Mouse (Mus musculus) left cerebral cortex, adult 9 months (tissue): ENCODE measurements around the gene Pkd1.

Experiments used
- DNase-seq, 2 experiments: peaks; one replicate each; pipeline ENCODE4 v3.0.0; 2022; ENCODE audit warnings: low spot score in 2 of 2

The Pkd1 gene

DNA sequence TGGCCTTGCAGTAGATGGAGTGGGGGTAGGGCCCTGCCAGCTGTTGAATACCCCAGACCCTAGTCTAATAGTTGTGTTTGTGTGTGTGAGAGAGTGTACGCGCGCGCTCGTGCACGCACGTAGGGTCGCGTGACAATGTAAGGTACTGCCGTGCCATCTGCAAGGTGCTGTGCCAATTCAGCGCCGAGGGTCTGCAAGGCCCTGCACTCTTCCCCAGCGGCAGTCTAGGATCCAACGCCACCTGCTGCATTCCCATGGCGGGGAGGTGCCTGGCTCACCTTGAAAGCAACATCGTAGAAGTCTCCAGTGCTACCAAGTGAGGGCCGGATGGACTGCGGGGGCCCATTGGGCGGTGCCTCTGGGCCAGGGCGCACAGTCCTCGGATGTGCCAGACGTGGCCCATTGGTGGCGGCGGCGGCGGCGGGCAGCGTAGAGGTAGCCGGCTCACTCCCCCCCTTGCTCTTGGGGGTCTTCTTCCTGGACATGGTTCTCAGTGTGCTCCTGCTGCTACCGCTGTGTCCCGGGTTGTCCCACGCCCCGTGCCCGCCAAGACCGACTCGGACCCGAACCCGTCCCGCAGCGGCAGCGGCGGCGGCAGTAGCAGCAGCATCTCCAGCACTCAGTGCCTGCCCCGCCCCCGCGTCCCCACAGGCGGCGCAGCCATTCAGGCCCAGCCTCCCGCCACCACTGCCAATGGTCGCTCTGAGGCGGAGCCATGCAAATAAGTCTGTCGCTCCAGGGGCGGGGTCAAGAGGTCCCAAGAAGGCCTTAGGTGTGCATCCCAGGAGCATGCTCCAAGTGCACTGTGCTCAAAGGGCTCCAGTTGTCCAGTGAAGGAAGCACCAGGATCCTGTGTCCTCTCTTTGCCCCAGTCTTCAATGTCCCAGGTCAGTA is 16.3 kb upstream of the Pkd1 start:
- DNase-seq = peak; percentile 83 to 93

DNA sequence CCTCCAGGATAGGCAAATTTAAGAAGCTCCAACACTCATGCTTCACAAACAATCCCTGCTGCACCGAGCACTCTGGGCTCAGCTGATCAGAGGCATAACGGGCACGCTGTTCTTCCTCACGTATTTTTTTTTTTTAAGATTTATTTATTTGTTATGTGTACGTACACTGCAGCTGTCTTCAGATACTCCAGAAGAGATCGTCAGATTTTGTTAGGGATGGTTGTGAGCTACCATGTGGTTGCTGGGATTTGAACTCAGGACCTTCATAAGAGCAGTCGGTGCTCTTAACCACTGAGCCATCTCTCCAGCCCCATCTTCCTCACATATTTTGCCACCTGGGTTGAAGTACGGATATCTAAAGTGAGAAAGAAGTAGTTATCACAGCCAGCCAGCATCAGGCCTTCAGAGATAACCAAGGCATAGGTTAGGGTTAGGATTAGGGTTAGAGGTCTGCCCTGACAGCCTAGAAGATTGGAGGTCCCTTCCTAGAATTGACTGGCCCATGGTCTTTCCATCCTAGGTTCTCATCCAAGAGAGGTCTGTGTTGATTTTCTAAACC is 15.4 kb upstream of the Pkd1 start, which contains the start of gene Rab26:
Gene Rab26, minus strand, starts transcription at position 51 of the 559 bp plus-strand sequence.
- no peak for DNase-seq

DNA sequence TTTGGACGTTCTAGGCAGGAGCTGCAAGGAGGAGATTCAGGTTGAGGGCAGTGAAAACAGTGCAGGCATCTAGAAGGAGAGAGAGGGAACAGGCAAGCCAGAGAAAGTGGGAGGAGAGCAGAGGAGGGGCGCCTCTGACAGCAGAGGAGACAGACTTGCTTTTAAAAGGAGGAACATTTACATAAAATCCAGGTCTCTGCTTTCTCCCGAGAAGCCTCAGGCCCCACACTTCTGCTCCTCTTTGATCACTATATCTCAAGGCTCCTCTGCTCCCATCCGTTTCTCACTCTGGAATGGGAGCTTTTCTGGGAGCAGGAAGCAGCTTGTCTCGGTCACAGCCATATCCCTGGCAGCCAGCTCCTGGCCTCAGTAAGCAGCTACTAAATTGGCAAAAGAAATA is 14.3 kb upstream of the Pkd1 start:
- DNase-seq = peak in 1 of 2 experiments; percentile 54

DNA sequence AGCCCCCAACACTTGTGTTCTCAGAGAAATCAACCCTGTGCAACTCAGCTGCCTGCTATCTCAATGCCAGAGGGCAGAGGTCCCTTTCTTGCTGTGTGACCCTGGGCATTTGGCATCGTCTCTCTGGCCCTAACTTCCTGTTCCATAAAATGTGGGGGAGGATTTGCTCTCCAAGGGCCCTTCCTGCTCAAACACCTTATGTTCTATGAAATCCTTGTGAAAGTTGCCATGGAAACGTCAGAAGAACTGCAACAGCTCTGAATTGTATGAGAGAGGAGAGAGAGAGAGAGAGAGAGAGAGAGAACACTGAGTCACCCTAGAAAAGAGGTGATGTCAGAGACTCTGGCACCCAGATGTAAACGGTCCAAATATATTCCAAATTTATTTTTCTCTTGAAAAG is 12.1 kb upstream of the Pkd1 start:
- no peak for DNase-seq

DNA sequence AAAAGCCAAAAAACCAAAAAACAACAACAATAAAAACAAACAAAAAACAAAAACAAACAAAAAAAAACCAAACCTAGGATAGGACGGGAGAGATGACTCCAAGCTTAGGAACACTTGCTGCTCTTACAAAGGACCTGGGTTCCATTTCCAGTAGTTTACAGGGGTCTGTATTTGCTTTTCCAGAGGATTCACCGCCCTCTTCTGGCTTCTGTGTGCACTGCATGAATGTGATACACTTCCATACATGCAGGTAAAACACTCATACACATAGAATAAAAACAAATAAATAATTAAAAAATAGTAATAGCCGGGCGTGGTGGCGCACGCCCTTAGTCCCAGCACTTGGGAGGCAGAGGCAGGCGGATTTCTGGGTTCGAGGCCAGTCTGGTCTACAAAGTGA is 10.7 kb upstream of the Pkd1 start:
- DNase-seq = peak in 1 of 2 experiments; percentile 67

DNA sequence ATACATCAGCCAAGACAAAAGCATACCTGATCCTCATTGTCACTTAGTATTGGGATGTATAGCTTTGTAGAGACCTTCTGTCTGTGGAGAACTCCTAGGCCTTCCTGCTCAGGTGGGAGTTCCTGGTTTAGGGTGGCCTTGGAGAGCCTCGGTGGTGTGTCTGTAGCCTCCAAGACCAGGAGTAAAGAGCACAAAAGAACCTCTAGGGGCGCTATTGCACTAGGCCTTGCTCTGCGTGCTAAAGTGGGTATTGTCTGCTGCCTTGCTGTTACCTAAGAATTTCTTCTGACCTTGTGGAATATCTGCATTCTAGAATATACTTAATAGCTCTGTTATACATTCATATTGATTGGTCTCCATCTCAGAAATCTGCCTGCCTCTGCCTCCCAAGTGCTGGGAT is 9.3 kb upstream of the Pkd1 start:
- no peak for DNase-seq

DNA sequence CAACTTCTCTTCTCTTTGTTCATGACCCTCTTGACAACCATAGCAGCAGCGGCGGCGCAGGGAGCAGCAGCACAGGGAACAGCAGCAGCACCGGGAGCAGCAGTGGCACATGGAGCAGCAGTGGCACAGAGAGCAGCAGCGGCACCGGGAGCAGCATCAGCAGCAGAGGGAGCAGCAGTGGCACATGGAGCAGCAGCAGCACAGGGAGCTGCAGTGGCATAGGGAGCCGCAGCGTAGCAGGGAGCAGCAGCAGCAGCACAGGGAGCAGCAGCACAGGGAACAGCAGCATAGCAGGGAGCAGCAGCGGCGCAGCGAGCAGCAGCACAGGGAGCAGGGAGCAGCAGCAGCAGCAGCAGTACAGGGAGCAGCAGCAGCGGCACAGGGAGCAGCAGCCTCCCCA is 5.0 kb upstream of the Pkd1 start:
- DNase-seq = no peak

DNA sequence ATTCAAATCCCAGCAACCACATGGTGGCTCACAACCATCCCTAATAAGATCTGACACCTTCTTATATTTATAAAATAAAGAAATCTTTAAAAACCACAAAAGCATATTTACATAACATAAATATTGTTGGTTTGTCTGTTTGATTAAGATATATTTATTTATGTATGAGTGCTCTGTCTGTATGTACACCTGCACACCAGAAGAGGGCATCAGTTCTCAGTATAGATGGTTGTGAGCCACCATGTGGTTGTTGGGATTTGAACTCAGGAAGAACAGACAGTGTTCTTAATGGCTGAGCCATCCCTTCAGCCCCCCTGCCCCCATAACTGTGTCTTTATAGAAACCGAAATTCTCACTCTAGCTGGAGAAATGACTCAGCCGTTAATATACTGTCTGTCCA is 4.4 kb upstream of the Pkd1 start:
- no peak for DNase-seq

DNA sequence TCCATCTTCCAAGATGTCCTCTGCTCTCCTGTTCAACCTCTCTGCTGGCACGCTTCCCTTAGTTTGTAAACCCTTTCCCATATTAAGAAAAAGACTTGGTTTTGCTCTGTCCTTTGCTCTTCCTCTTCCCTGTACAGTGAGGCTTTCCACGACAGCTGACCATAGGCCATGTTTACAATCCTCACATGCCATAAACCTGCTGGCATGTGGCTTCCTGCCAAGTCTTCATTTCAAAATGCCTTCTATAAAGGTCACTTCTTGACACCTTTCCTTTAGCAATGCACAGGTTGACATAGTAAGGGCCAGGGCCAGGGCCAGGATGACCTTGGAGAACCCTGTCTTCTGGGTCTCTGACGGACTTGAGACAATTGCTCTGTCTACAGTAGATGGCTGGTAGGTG is 3.4 kb upstream of the Pkd1 start:
- no peak for DNase-seq

DNA sequence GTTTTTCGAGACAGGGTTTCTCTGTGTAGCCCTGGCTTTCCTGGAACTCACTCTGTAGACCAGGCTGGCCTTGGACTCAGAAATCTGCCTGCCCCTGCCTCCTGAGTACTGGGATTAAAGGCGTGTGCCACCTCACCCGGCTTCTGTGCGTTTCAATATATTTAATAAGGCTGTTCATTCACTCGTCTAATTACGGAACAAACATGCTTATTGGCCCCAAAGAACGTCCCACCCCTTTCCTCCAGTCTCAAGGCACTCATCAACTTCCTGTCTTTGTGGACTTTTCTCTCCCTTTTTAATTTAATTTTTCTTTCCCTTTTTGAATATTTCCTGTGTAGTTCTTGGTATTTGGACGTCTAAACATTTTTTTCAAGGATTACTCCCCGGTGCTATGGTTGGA is 1.2 kb upstream of the Pkd1 start:
- no peak for DNase-seq

DNA sequence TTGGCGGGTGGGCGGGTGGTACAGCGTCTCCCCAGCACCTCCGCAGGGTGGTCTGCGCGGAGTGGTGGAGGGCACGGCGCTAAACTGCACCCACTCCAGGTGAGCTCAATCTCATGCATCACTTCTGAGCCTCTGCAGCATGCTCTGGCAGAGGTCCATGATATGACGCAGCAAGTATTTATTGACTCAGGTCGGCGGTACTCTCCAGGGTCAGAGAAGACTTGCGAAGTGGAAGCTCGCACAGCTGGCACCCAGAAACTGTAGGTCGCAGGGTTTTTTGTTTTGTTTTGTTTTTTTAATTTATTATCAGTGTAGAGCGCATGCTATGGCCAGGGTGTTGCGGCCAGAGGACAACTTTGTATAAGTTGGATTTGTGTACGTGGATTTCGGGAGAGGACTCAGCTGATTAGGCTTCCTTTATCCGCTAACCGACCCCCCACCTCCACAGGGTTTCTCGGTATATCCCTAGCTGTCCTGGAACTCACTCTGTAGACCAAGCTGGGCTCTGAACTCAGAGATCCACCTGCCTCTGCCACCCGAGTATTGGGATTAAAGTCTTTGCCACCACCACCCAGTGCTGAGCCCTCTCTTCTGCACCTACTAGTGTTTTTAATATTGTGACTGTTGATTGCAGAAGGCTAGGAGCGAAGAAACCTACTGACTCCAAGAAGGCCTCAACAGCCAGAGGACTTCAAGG is 565 bp upstream of the Pkd1 start:
- peak in 1 of 2 experiments; percentile 73 for DNase-seq

DNA sequence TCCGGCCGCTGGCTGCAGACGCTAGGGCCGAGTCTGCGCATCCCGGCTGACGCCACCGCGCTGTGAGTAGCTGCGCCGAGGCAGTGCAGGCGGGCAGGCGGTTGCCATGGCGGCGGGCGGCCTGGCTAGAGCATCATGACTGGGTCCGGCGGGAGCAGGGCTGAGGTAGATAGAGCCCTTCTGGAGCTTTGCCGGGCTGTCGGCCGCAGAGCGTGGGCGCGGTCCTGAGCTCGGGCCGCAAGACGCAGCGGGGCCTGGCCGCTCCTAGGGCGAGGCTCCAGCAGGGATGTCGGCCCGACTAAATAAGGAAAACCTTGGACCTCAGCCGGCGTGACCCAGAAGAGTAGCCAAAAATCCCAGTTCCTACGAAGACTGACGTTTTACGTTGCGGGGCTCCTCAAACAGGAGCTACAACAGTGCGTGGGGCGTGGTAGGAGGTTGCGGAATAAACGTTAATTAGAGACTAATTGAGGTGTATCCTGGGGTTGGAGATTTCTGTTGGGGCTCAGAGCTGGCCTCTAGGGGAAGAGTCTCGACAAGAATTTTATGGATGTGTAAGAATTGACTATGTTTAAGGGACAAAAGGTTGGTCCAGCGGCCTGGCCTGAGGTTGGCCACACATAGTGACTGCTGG is 899 bp downstream of the Pkd1 start:
- peak in 1 of 2 experiments; percentile 75 for DNase-seq

DNA sequence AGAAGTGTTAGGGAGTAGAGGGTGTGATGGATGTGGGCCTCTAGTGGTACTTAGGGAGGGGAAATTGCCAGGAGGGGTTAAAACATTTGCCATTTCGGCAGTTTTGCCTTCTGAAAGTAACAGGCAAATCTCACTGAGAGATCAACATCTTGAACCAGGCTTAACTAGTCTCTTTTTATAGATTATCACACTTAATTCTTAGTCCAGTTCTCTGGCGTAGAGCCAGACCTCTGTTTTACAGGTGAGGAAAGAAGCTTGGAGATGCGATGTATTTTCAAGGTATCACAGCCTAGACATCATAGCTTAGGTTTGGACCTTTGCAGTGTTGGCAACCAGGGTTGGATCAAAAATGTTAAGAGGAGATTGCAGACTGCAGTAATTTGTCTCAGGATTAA is 1.4 kb downstream of the Pkd1 start:
- no peak for DNase-seq

DNA sequence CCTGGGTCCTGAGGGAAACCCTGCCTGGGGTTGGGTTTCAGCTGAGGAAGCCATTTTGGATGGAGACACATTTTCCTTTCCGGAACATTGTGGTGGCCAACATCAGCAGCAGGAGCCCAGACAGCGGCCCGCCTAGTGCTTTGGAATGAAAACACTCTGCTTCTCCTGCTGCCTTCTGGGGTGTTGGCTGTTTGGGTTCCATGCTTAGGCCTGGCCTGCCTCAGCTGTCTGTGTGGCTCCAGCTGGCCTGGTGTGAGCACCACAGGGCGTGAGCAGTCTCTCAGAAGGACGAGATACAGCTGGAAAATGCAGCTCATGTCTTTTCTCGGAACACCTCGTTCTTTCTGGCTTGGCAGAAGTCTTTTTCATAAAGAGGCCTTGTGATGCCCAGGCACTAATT is 7.5 kb downstream of the Pkd1 start:
- DNase-seq = no peak

DNA sequence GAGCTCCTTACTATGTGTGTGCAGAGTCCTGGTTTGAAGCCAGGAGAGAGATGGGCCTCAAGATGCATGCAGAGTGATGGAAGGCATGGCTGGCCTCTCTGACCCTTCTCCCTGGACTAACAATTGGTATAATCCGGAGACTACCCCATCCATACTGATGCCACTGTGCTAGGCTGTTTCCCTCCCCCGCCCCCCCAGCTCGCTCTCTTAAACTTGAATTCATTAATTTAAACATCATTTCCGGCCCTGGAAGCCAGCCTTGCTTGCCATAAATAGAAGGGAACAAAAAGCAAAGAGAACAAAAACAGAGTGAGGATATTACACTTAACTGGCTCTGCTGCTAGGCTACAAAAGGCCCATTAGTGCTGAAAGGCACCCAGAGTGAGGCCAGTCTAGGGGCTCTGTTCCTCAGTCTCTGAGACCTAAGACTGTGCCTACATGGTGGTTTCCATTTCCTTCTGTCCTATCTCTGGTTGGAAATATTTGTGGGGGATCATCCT is 9.0 kb downstream of the Pkd1 start:
- no peak for DNase-seq

DNA sequence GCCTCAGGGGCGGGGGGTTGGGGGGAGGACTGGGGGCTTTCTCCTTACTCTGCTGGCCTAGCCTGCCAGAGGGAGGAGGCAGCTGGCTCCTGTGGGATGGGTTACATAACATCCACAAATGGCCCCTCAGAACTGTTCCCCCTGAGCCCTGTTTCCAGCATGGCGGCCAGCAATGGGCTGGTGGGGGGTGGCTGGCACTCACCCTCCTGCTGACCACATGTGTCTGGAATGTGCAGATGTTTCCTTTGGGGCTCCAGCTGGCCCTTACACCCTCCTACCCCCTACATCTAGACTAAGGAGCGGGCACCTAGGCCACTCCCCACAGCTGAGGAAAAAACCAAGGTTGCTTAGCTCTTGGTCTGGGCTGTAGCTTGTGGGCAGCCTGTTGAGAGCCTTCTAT is 9.5 kb downstream of the Pkd1 start:
- DNase-seq = no peak

DNA sequence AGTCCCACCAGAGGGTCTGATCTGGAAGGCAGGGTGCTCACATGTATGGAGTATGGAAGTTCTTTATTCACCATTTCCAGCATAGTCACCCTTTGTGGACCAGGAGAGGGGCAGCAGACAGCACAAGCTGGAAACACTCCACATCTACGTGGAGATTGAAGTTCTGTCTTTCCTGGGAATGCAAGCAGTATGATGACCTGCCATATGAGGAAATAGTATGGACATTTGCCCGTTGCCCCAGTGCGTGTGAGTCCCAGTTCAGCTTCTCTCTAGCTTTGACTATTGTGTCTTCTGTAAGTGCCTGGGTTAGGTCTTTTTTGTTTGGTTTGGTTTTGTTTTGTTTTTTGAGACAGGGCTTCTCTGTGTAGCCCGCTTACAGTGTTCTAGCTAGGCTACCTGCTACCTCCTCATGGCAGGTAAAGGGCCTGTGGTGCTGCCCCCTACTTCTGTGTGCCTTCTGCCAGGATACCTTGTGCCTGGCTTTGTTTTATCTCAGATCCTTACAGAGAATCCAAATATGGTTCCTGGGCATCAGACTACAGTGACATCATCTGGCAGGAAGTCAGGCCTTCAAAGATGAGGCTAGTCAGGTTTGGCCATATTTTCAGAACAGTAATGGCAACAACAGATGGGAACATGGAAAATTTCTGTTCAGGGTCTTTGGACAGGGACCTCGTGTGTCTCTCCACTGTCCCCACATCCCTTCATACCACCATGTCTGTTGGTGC is 10.8 kb downstream of the Pkd1 start:
- no peak for DNase-seq

DNA sequence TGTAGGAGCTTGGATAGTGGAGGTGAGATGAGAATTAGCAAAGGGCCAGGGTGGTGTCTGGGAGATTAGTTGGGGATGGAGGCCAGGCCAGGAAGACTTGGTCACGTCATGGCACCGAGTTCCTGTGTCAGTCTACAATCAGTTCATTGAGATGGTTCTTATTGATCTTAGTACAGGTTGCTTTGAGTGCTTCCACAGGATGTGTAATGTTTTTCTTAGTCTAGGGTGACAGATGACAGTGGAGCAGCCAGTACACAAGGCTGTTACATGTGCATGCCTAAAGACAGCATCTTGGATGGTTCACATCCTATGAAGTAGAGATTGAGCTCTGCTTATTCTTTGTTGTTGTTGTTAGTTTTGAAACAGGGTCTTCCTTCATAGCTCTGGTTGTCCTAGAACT is 12.0 kb downstream of the Pkd1 start:
- DNase-seq = no peak

DNA sequence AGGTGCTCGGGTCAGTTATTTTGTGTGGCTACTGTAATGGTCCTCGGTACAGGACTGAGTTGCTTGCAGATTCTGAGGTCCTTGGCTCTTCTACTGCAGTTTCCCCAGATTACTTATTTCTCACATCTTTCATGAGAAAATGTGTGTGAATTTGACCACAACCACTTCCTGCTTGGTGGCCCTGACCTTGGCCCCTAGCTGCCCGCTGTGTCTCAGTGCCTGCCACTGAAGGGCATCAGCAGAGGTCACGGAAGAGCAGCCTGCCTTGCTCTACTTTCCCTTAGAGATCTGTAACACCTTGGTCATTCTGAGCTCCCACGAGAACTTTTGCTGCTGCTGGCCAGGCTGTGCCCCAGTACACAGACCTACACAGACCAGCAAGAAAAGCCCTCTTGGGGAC is 14.0 kb downstream of the Pkd1 start:
- no peak for DNase-seq

DNA sequence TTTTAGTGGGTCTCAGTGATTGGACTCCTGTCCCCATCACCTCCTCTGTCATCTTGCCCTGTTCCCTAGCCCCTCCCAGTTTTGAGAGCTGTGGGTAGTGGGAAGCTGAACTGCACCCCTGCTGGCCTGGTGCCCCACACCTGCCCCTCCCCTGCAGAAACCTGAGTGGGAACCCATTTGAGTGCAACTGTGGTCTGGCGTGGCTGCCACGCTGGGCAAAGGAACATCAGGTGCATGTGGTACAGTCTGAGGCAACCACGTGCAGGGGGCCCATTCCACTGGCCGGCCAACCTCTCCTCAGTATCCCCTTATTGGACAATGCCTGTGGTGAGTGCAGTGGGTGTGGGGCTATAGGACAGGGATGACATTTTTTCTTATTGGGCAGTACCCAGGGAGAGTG is 14.8 kb downstream of the Pkd1 start:
- no peak for DNase-seq

DNA sequence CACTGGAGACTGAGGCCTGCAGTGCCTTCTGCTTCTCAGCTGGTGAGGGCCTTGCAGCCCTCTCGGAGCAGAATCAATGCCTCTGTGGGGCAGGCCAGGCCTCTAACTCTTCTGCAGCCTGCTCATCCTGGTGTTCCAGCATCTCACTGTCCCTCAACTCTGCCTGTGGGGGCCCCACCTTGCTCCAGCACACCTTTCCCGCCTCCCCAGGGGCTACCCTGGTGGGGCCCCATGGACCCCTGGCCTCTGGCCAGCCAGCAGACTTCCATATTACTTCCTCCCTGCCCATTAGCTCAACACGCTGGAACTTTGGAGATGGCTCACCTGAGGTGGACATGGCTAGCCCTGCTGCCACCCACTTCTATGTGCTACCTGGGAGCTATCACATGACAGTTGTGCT is 15.5 kb downstream of the Pkd1 start:
- no peak for DNase-seq

DNA sequence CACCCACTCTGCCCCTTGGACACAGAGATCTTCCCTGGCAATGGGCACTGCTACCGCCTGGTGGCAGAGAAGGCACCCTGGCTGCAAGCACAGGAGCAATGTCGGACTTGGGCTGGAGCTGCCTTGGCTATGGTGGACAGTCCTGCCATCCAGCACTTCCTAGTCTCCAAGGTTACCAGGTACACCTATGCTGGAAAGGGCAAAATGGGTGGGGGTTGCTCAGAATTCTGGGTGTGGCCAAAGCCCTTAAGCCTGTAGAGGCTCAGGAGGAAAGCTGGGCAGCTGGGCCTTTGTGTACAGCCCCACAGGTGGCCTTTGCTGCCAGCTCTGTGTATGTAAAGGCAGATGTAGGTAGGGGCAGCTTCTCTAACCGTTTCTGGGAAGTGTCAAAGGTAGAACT is 16.2 kb downstream of the Pkd1 start:
- no peak for DNase-seq
